Mouse (Mus musculus) hindbrain, embryonic 11.5 days (tissue): ENCODE measurements around the gene Nsun2. TPM values are rescaled to one million over a fixed set of nuclear protein-coding genes. Genes with fewer than 3 reads are reported as not detected.

Source experiments
- ATAC-seq: fragments of 200-750 bp; cut with Nextera tagmentation; 2 replicates; pipeline ENCODE4 v1.8.0; 2017; ENCODE audit warnings: mild to moderate bottlenecking, moderate TSS enrichment, moderate library complexity; ENCODE audit not compliant: low FRiP score
- DNase-seq: peaks from one replicate; pipeline ENCODE4 v3.0.0-alpha.2; 2015; ENCODE audit warnings: low spot score
- H3K27ac ChIP-seq: fragments of 300-500 bp; sonication (generic); 2 replicates; pipeline ENCODE4 v1.5.1; 2014; ENCODE audit warnings: mild to moderate bottlenecking, low read depth, low read length
- H3K27me3 ChIP-seq: fragments of 300-500 bp; sonication (generic); 2 replicates; pipeline ENCODE4 v1.6.1; 2014; ENCODE audit warnings: mild to moderate bottlenecking, low read length, moderate library complexity, mixed read lengths; ENCODE audit not compliant: control insufficient read depth, insufficient read depth
- H3K36me3 ChIP-seq: fragments of 300-500 bp; sonication (generic); 2 replicates; pipeline ENCODE4 v1.6.1; 2014; ENCODE audit warnings: mild to moderate bottlenecking, low read length, moderate library complexity, mixed read lengths; ENCODE audit not compliant: control insufficient read depth, insufficient read depth
- H3K4me1 ChIP-seq: fragments of 300-500 bp; sonication (generic); replicated peaks from 2 replicates; pipeline ENCODE4 v1.6.1; 2014; ENCODE audit warnings: low read length, mixed read lengths; ENCODE audit not compliant: control insufficient read depth, insufficient read depth
- H3K4me2 ChIP-seq: fragments of 300-500 bp; sonication (generic); replicated peaks from 2 replicates; pipeline ENCODE4 v1.6.1; 2014; ENCODE audit warnings: mild to moderate bottlenecking, low read depth, low read length
- H3K4me3 ChIP-seq: fragments of 300-500 bp; sonication (generic); 2 replicates; pipeline ENCODE4 v1.5.1; 2014; ENCODE audit warnings: low read depth, low read length
- H3K9ac ChIP-seq: fragments of 300-500 bp; sonication (generic); 2 replicates; pipeline ENCODE4 v1.6.1; 2014; ENCODE audit warnings: low read depth, low read length
- H3K9me3 ChIP-seq: fragments of 300-500 bp; sonication (generic); 2 replicates; pipeline ENCODE4 v1.6.1; 2016; ENCODE audit warnings: low read length; ENCODE audit not compliant: control insufficient read depth
- WGBS: fragments of 180-500 bp; shearing (Covaris S2); extraction: QIAGEN DNeasy Blood & Tissue Kit; methylation state at CpG from one replicate; pipeline ENCODE4 v1.1.7; 2014; 5-methylcytosine and 5-hydroxymethylcytosine counted together
- polyA plus RNA-seq: library from polyadenylated mRNA; unstranded; fragments of >200 nt; fragmentation: Nextera tagmentation; extraction: Ambion mirVana; gene quantifications from 2 replicates; pipeline ENCODE4 v1.2.1, GENCODE M21; 2014

The Nsun2 gene
- polyA plus RNA-seq, 1 experiment from 2014 or later = 114 TPM

DNA sequence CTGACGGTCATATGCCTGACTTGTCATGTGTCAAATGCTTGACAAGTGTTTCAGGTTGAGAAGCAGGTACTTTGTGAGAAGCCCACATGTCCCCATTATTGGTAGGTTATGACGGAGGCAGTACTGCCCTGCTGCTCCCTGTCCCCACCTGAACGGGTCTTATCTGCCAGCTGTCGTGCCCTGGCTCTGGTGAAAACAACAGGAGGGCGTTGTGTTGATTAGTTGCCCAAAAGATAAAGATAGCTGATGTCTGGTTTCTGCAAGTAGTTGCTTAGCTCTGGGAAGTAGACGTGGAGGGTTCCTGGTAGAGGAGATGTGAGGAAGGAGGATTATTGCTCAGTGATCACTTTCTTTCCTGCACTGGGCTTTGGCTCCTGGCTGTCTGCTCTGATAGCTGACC is 83.2 kb downstream of the Nsun2 start:
- H3K27me3 ChIP-seq = no peaks in the 10 kb centered on the region
- no peaks in the 10 kb centered on the region for H3K9me3 ChIP-seq
- ATAC-seq (no peak), DNase-seq (no peak)
- no peak overlapping the region for H3K4me2 ChIP-seq
- H3K4me3 ChIP-seq = no peak overlapping the region
- no peaks in the 10 kb centered on the region; the same call in 1 of the 2 replicates for H3K4me1 ChIP-seq
- peaks cover 23% of the 10 kb centered on the region for H3K36me3 ChIP-seq
- WGBS = 93% methylated on average over 6 of the region's 6 CpGs
- no peak overlapping the region for H3K9ac ChIP-seq
- H3K27ac ChIP-seq = no peak overlapping the region

DNA sequence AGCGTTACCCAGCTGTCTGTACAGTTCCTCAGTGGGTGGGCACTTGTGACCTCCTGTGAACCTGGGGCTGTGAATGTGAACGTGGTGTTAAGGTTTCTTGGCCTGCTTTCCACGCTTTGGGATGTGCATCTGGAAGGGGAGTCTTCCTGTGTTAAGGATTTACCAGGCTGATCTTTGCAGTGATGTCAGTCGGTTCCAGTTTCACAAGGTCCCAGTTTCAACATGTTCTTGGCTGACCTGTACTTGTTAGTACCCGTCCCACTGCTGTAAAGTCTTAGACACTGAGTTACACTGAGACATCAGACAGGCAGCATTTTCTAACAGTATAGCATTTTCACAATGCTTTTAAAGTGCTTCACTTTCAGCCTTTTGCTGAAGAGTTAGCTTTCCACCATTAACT is 90.3 kb downstream of the Nsun2 start:
- Histone ChIP-seq H3K27ac (no peak overlapping the region), H3K9me3 (no peaks in the 10 kb centered on the region), H3K4me1 (no peaks in the 10 kb centered on the region), H3K4me3 (no peak overlapping the region), H3K27me3 (no peaks in the 10 kb centered on the region), H3K9ac (no peak overlapping the region), H3K4me2 (no peak overlapping the region), H3K36me3 (peaks cover 18% of the 10 kb centered on the region; the same call in 1 of the 2 replicates)
- no peak for DNase-seq
- WGBS = 87% methylated on average over 5 of the region's 5 CpGs
- no peak for ATAC-seq

DNA sequence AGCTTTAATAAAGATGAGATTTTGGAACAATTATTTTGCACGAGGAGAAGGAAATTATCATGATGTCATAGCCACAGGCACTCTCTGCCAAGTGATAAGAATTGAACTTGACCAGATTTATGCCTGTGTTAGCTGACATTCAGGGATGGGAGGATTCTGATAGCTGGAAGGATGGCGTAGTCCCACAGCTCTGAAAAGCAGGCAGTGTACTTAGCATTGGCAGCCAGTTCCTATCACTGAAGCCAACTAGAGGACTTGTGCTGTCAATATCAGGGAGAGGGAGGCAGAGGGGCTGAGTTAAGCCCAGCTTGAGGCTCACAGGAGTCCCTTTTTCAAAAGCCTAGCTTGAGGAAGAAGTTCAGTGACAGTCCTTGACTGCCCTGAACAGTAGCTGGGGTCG is 91.0 kb downstream of the Nsun2 start:
- H3K9ac ChIP-seq = no peak overlapping the region
- no peak overlapping the region for H3K4me2 ChIP-seq
- DNase-seq (no peak), ATAC-seq (no peak)
- no peaks in the 10 kb centered on the region for H3K27me3 ChIP-seq
- H3K4me1 ChIP-seq = no peaks in the 10 kb centered on the region
- no peak overlapping the region for H3K4me3 ChIP-seq
- H3K27ac ChIP-seq = no peak overlapping the region
- H3K36me3 ChIP-seq = peaks cover 15% of the 10 kb centered on the region; the same call in 1 of the 2 replicates
- WGBS = 98% methylated on average over 3 of the region's 3 CpGs
- no peaks in the 10 kb centered on the region for H3K9me3 ChIP-seq

DNA sequence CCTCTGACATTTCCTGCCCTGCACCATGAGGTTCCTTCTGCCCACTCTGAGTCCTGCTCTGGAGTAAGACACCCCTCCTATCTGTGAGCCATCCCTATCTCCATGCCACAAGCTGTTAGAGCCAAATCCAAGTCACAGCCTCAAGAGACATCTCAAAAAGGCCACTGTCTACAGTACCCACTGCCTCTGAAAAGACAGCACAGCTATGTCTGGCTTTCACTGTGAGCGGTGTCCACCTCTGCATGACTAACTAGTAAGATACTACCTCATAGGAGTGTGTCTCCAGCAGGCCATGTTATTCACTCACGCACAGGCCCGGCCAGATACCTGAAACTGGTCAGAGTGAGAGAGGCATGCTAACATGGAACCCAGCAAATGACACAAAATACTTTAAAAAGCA is 94.4 kb downstream of the Nsun2 start:
- H3K27ac ChIP-seq = no peak overlapping the region
- 97% methylated on average over 3 of the region's 3 CpGs for WGBS
- H3K36me3 ChIP-seq = peaks cover 16% of the 10 kb centered on the region
- no peak for ATAC-seq
- H3K27me3 ChIP-seq = no peaks in the 10 kb centered on the region
- H3K4me1 ChIP-seq = no peaks in the 10 kb centered on the region
- H3K4me2 ChIP-seq = no peak overlapping the region
- H3K9me3 ChIP-seq = no peaks in the 10 kb centered on the region
- no peak overlapping the region for H3K4me3 ChIP-seq
- DNase-seq = no peak
- H3K9ac ChIP-seq = no peak overlapping the region

DNA sequence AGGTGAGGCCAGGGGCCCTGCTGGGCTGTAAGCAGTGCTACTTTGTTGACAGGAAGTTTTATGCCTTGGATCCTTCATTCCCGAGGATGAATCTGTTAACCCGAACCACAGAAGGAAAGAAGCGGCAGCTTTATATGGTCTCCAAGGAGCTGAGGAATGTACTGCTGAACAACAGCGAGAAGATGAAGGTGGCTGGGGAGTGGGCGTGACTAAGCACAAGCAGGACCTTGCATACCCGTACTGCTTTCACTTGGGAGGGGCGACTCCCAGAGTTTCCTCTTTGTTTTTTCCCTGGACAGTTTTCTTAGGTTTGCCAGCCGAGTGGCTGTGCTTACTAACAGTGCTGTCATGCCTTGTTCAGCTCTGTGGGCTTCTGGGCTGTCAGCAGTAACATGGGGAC is 97.0 kb downstream of the Nsun2 start:
- DNase-seq (no peak), ATAC-seq (no peak)
- Histone ChIP-seq H3K9ac (no peak overlapping the region), H3K4me1 (no peaks in the 10 kb centered on the region), H3K27ac (no peak overlapping the region), H3K9me3 (no peaks in the 10 kb centered on the region), H3K36me3 (peaks cover 24% of the 10 kb centered on the region), H3K4me2 (no peak overlapping the region), H3K4me3 (no peak overlapping the region), H3K27me3 (no peaks in the 10 kb centered on the region)
- 79% methylated on average over 8 of the region's 8 CpGs for WGBS

DNA sequence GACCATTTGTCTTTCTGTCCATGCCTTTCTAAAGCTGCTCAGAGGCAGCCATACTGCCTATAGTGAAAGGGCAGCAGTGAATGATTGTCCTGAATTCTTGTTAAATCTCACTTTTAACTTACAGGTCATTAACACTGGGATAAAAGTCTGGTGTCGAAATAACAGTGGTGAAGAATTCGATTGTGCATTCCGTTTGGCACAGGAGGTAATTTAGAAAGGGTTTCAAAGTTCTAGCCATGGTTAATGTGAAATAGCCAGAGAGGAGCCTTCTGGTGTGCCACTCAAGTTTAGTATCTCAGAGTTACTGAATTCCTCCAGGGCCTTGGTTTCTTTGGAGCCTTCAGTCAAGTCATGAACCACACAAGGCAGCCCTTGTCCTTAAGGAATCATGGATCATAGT is 97.6 kb downstream of the Nsun2 start:
- Histone ChIP-seq H3K9ac (no peak overlapping the region), H3K4me3 (no peak overlapping the region), H3K9me3 (no peaks in the 10 kb centered on the region), H3K27ac (no peak overlapping the region), H3K36me3 (peaks cover 25% of the 10 kb centered on the region), H3K27me3 (no peaks in the 10 kb centered on the region), H3K4me2 (no peak overlapping the region), H3K4me1 (no peaks in the 10 kb centered on the region)
- DNase-seq = no peak
- WGBS = 95% methylated on average over 3 of the region's 3 CpGs
- no peak for ATAC-seq

DNA sequence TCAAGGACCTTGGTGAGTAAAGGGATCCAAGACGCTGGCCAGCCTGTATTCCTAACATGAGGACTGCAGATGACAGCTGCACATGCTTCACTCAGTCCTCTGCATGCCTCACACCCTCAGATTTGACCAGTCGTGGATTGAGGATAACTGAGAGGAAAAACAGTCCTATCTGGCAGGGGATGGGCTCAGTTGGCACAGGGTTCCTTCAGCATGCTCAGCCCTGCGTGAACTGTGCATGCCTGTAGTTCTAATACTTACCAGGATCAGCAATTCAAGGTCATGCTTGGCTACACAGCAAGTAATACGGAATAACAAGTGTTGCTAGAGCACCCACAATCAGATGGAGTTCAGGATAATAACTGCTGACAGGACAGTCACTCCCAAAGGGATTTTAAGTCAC is 98.1 kb downstream of the Nsun2 start:
- 92% methylated on average over 4 of the region's 4 CpGs for WGBS
- Histone ChIP-seq H3K36me3 (peaks cover 25% of the 10 kb centered on the region), H3K4me2 (no peak overlapping the region), H3K9me3 (no peaks in the 10 kb centered on the region), H3K27ac (no peak overlapping the region), H3K27me3 (no peaks in the 10 kb centered on the region), H3K9ac (no peak overlapping the region), H3K4me1 (no peaks in the 10 kb centered on the region), H3K4me3 (no peak overlapping the region)
- ATAC-seq = no peak
- no peak for DNase-seq

DNA sequence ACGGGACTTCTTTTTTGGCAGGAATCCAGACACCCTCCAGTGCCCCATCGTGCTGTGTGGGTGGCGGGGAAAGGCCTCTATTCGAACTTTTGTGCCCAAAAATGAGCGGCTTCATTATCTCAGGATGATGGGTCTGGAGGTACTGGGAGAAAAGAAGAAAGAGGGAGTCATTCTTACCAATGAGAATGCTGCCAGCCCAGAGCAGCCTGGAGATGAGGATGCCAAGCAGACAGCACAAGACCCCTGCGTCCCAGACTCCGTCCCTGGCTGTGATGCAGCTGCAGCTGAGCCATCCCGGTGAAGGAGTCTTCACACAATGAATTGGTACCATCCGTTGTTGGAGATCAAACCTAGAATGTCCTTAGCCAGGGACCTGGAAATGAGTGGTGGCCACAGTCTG is 100.0 kb downstream of the Nsun2 start:
- Histone ChIP-seq H3K9ac (no peak overlapping the region), H3K9me3 (no peaks in the 10 kb centered on the region), H3K4me2 (no peak overlapping the region), H3K27ac (no peak overlapping the region), H3K4me3 (no peak overlapping the region), H3K4me1 (no peaks in the 10 kb centered on the region), H3K36me3 (peaks cover 20% of the 10 kb centered on the region), H3K27me3 (no peaks in the 10 kb centered on the region)
- ATAC-seq = no peak
- WGBS = 95% methylated on average over 9 of the region's 9 CpGs
- DNase-seq = no peak

DNA sequence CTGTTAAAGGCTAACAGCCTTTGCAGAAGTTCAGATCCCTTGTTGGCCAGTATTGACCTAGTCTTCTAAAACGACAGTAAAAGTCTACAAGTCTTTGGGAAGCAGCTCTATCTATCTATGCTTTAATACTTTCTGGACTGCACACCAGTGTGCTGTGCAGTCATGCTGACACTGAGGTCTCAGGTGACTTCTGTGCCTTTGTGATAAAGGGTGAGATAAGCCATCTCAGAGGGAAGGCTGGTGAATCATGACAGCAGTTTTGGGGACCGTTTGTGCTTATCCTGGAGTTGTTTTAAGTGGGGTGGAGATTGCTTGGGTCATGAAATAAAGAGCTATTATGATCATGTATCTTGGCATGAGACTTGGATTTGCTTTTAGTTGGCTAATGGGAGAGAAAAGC is 100.4 kb downstream of the Nsun2 start:
- Histone ChIP-seq H3K36me3 (peaks cover 20% of the 10 kb centered on the region), H3K4me3 (no peak overlapping the region), H3K4me1 (no peaks in the 10 kb centered on the region), H3K4me2 (no peak overlapping the region), H3K27ac (no peak overlapping the region), H3K27me3 (no peaks in the 10 kb centered on the region), H3K9me3 (no peaks in the 10 kb centered on the region), H3K9ac (no peak overlapping the region)
- DNase-seq (no peak), ATAC-seq (no peak)
- WGBS = 99% methylated on average over 2 of the region's 2 CpGs
